Mouse (Mus musculus) olfactory bulb, adult 2 months (tissue): ENCODE measurements around the gene Fastkd1.

Source experiments
- CTCF ChIP-seq: fragments of 200-500 bp; IDR thresholded peaks from 2 replicates; pipeline ENCODE4 v1.5.1; 2012; ENCODE audit warnings: low read depth, mild to moderate bottlenecking, low read length, moderate library complexity; ENCODE audit not compliant: insufficient read depth
- POLR2A ChIP-seq: fragments of 200-500 bp; IDR thresholded peaks from 2 replicates; pipeline ENCODE4 v1.6.1; 2012; ENCODE audit warnings: mild to moderate bottlenecking, low read depth, low read length, moderate library complexity; ENCODE audit not compliant: insufficient read depth

GRCm38 (mm10) chr2:69714126-69714525, 810 bp upstream of the Fastkd1 start:
- no peak for TF ChIP-seq CTCF
- no peak for TF ChIP-seq POLR2A
